Mouse (Mus musculus) CH12.LX (cell line): Measurements from ENCODE around the gene Apol7a.

Experiments used
- CTCF ChIP-seq, 2 experiments: IDR thresholded peaks in 1 of 2; conservative IDR thresholded peaks in 1 of 2; 2 replicates each; pipeline ENCODE4 v1.5.1; 2011 to 2012; ENCODE audit warnings: low read depth in 2 of 2, low read length in 2 of 2, improper control_type of control experiment in 1 of 2, inconsistent platforms in 1 of 2, mild to moderate bottlenecking in 1 of 2, moderate library complexity in 1 of 2
- JUN ChIP-seq: IDR thresholded peaks from 2 replicates; pipeline ENCODE4 v1.6.1; 2011; ENCODE audit warnings: low read depth, mild to moderate bottlenecking, low read length, improper control_type of control experiment, moderate library complexity; ENCODE audit not compliant: insufficient read depth
- NELFE ChIP-seq: IDR thresholded peaks from 2 replicates; pipeline ENCODE4 v1.6.1; 2011; ENCODE audit warnings: low read depth, low read length, improper control_type of control experiment
- POLR2A ChIP-seq: IDR thresholded peaks from 2 replicates; pipeline ENCODE4 v1.6.1; 2011; ENCODE audit warnings: low read depth, mild to moderate bottlenecking, improper control_type of control experiment, low read length
- SIN3A ChIP-seq: IDR thresholded peaks from 2 replicates; pipeline ENCODE4 v1.6.1; 2012; ENCODE audit warnings: low read length, improper control_type of control experiment, inconsistent platforms

GRCm38 (mm10) chr15:77352863-77353262 is 46.0 kb downstream of the Apol7a start:
- no peak for TF ChIP-seq CTCF (conservative IDR thresholded peaks at IDR 0.05 in 1 of 2, IDR thresholded peaks at IDR 0.05 in 1 of 2; ENCODE audit: low read depth in 2 of 2, low read length in 2 of 2)
- TF ChIP-seq NELFE = no peak
- no peak for TF ChIP-seq POLR2A
- TF ChIP-seq JUN = no peak
- TF ChIP-seq SIN3A = no peak
